Mouse (Mus musculus): ENCODE measurements at regions not wholly inside any gene's neighbourhood (a gene's known extent, or its start where the extent isn't known, plus 50 kb on each side); places are given as distances from the start of the nearest gene placed in this dataset.
"Not testable (repeated sequence)": the region's sequence is repeated elsewhere in the genome, so short reads cannot be mapped to it uniquely, and the experiment has no call there.

DNA sequence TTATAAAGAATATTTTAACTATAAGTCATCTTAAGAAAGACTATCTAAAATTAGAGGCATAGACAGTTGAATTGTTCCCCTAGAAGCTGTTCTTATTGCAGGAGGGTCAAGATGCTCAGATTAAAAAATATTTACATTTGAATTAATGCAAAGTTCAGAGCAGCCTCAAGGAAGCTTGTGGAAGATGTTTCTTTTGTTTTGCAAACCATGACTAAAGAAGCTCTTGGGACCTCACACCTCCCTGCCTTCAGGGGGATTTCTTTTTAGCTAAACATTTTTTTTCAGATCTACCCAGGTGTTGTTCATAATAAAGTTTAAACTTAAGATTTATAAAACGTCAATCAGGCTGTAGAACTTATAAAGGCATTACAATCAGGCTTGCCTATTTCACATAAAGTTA, 185.7 kb downstream of the Rab10 start:
- no peak for TF ChIP-seq CTCF (IDR thresholded peaks at IDR 0.05; ENCODE audit: control insufficient read depth, insufficient read depth, low read length)
- no peak for TF ChIP-seq POLR2A (IDR thresholded peaks at IDR 0.05; ENCODE audit: borderline replicate concordance, control insufficient read depth, low read depth, low read length)
- no peak overlapping the region for H3K27ac ChIP-seq (ENCODE audit: control insufficient read depth, insufficient read depth, low read depth, low read length, poor library complexity)
- no peak overlapping the region for H3K4me3 ChIP-seq (replicated peaks; ENCODE audit: control insufficient read depth, low read depth, low read length)
- H3K4me1 ChIP-seq (ENCODE audit: control insufficient read depth, insufficient read depth, low read length), result no peaks in the 10 kb centered on the region
- WGBS, result 71% methylated on average over 1 of the region's 1 CpGs

DNA sequence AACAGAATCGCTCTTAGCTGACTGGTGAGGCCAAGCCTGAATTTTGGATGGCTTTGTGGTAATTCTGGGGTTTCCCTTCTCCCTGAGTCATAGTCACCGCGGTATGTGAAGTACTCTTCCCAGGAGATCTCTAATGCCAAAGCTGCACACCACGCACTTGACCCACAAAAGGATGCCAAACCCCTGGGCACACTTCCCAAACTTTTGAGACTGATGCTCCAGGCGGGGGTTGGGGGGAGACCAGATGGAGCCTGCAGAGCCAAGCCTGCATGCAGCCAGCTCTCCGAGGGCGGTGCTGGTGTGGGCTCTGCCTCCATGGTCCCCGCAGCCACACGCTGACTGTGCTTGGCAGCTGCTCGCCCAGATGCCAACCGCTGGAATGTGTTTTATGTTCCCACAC, 199.2 kb downstream of the Rab10 start:
- 70% methylated on average over 11 of the region's 11 CpGs for WGBS
- H3K4me3 ChIP-seq (replicated peaks; ENCODE audit: control insufficient read depth, low read depth, low read length); H3K27ac ChIP-seq (ENCODE audit: control insufficient read depth, insufficient read depth, low read depth, low read length, poor library complexity); H3K4me1 ChIP-seq (ENCODE audit: control insufficient read depth, insufficient read depth, low read length): not testable (repeated sequence)

DNA sequence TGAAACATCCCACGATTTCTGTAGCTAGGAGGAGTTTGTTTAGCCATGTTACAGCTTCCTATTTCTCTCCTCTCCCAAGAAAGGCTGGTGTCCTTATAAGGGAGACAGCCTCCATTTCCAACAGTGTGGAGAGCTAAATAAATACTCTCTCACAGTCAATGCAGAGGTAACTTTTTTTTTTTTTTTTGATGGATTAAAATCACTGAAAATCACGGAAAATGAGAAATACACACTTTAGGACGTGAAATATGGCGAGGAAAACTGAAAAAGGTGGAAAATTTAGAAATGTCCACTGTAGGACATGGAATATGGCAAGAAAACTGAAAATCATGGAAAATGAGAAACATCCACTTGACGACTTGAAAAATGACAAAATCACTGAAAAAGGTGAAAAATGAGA, 200.1 kb downstream of the Rab10 start:
- H3K4me1 ChIP-seq (ENCODE audit: control insufficient read depth, insufficient read depth, low read length); H3K27ac ChIP-seq (ENCODE audit: control insufficient read depth, insufficient read depth, low read depth, low read length, poor library complexity); H3K4me3 ChIP-seq (replicated peaks; ENCODE audit: control insufficient read depth, low read depth, low read length): not testable (repeated sequence)
- 76% methylated on average over 5 of the region's 5 CpGs for WGBS

- H3K27ac ChIP-seq (ENCODE audit: control insufficient read depth, insufficient read depth, low read depth, low read length, poor library complexity); H3K4me1 ChIP-seq (ENCODE audit: control insufficient read depth, insufficient read depth, low read length); H3K4me3 ChIP-seq (replicated peaks; ENCODE audit: control insufficient read depth, low read depth, low read length): not testable (repeated sequence)
- WGBS, result 64% methylated on average over 5 of the region's 5 CpGs
These were observed 207.8 kb downstream of the Rab10 start for GRCm38 (mm10) chr12:3101963-3102362.

DNA sequence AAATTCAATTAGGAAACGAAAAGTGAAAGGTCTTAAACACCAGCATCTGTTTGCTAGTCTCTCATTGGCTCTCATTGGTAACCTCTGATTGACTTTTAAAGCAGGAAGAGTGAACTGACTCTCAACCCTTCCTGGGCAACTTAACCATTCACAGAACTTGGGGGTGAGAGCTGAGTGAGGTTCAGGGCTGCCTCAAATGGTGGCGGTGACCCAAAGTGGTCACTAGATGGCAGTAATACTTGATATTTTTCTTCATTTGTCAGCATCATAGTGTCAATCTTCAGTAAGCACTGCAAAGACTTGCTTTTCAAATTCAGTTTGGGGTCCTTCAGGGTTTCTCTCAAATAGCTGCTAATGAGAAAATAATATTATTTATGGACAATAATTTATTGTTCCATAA, 211.6 kb downstream of the Rab10 start:
- not testable (repeated sequence) for H3K4me1 ChIP-seq (ENCODE audit: control insufficient read depth, insufficient read depth, low read length); H3K27ac ChIP-seq (ENCODE audit: control insufficient read depth, insufficient read depth, low read depth, low read length, poor library complexity); H3K4me3 ChIP-seq (replicated peaks; ENCODE audit: control insufficient read depth, low read depth, low read length)
- TF ChIP-seq CTCF (IDR thresholded peaks at IDR 0.05; ENCODE audit: control insufficient read depth, insufficient read depth, low read length), result 0 out of 2 replicates have a peak, but pooled peaks have one; percentile 19
- WGBS, result 13% methylated on average over 2 of the region's 2 CpGs

- Histone ChIP-seq H3K27ac (ENCODE audit: control insufficient read depth, insufficient read depth, low read depth, low read length, poor library complexity) (no peak overlapping the region), H3K4me3 (replicated peaks; ENCODE audit: control insufficient read depth, low read depth, low read length) (no peak overlapping the region), H3K4me1 (ENCODE audit: control insufficient read depth, insufficient read depth, low read length) (no peaks in the 10 kb centered on the region)
- no peak for TF ChIP-seq POLR2A (IDR thresholded peaks at IDR 0.05; ENCODE audit: borderline replicate concordance, control insufficient read depth, low read depth, low read length)
- no peak for TF ChIP-seq CTCF (IDR thresholded peaks at IDR 0.05; ENCODE audit: control insufficient read depth, insufficient read depth, low read length)
- WGBS, result 81% methylated on average over 5 of the region's 5 CpGs
These were observed 215.3 kb downstream of the Rab10 start for GRCm38 (mm10) chr12:3094509-3094908.

- H3K4me1 ChIP-seq (ENCODE audit: control insufficient read depth, insufficient read depth, low read length); H3K4me3 ChIP-seq (replicated peaks; ENCODE audit: control insufficient read depth, low read depth, low read length); H3K27ac ChIP-seq (ENCODE audit: control insufficient read depth, insufficient read depth, low read depth, low read length, poor library complexity): not testable (repeated sequence)
- whole genome bisulfite sequencing, result 50% methylated on average over 2 of the region's 3 CpGs
These were observed 216.8 kb downstream of the Rab10 start for GRCm38 (mm10) chr12:3092974-3093373.

GRCm38 (mm10) chr12:3049546-3049945, 260.2 kb downstream of the Rab10 start:
- not testable (repeated sequence) for H3K27ac ChIP-seq (ENCODE audit: control insufficient read depth, insufficient read depth, low read depth, low read length, poor library complexity); H3K4me1 ChIP-seq (ENCODE audit: control insufficient read depth, insufficient read depth, low read length); H3K4me3 ChIP-seq (replicated peaks; ENCODE audit: control insufficient read depth, low read depth, low read length)
- 60% methylated on average over 5 of the region's 5 CpGs for WGBS

GRCm38 (mm10) chr12:3018446-3018845, 291.3 kb downstream of the Rab10 start:
- H3K4me1 ChIP-seq (ENCODE audit: control insufficient read depth, insufficient read depth, low read length); H3K4me3 ChIP-seq (replicated peaks; ENCODE audit: control insufficient read depth, low read depth, low read length); H3K27ac ChIP-seq (ENCODE audit: control insufficient read depth, insufficient read depth, low read depth, low read length, poor library complexity): not testable (repeated sequence)
- WGBS, result 87% methylated on average over 16 of the region's 16 CpGs

DNA sequence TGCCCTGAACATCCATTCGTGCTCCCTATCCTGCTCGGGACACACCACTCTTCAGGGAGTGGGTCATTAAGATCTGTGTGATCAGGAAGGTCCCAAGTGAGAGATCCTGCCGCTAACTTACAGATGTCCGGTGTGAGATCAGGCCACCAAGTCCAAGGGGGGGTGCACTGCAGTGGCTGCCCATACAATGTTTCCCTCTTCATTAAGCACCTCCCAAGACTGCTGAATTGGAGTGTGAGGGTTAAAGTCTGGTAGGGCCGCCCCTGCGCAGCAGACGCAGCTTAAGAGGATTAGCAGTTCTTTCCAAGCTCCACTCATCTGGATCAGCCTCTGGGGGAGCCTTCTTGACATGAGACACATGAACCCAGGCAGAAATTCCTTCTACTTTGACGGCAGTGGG, 293.0 kb downstream of the Rab10 start:
- H3K27ac ChIP-seq (ENCODE audit: control insufficient read depth, insufficient read depth, low read depth, low read length, poor library complexity); H3K4me3 ChIP-seq (replicated peaks; ENCODE audit: control insufficient read depth, low read depth, low read length); H3K4me1 ChIP-seq (ENCODE audit: control insufficient read depth, insufficient read depth, low read length): not testable (repeated sequence)
- WGBS, result 86% methylated on average over 8 of the region's 8 CpGs
